Mouse (Mus musculus) right cerebral cortex, postnatal 4 days (tissue): ENCODE measurements at regions not wholly inside any gene's neighbourhood (a gene's known extent, or its start where the extent isn't known, plus 50 kb on each side); places are given as distances from the start of the nearest gene placed in this dataset.
A peak's percentile ranks its signal among the peaks of the same experiment; 100 is the strongest.
"Not testable (repeated sequence)": the region's sequence is repeated elsewhere in the genome, so short reads cannot be mapped to it uniquely, and the experiment has no call there.

ENCODE experiments used
- DNase-seq: peaks from one replicate; pipeline ENCODE4 v3.0.0-alpha.2; 2022

- peak; percentile 72 for DNase-seq
Measured at GRCm38 (mm10) chr5:75410240-75411186, 164.2 kb upstream of the Kit start.

- not testable (repeated sequence) for DNase-seq
Measured at GRCm38 (mm10) chr5:75419282-75419681, 155.4 kb upstream of the Kit start.

- DNase-seq: no peak
Measured at GRCm38 (mm10) chr5:75432885-75433284, 141.8 kb upstream of the Kit start.

GRCm38 (mm10) chr5:75437924-75438323 is 136.8 kb upstream of the Kit start:
- DNase-seq: no peak

GRCm38 (mm10) chr5:75444024-75444604 is 130.6 kb upstream of the Kit start:
- DNase-seq: no peak

GRCm38 (mm10) chr5:75446386-75446785 is 128.3 kb upstream of the Kit start:
- DNase-seq: no peak

- DNase-seq: peak; percentile 36
Measured at GRCm38 (mm10) chr5:75449913-75450525, 124.7 kb upstream of the Kit start.

GRCm38 (mm10) chr5:75450564-75450963 is 124.2 kb upstream of the Kit start:
- DNase-seq: no peak

GRCm38 (mm10) chr5:75451081-75451480 is 123.6 kb upstream of the Kit start:
- DNase-seq: no peak

- DNase-seq: peak; percentile 14
Measured at GRCm38 (mm10) chr5:75451693-75452092, 123.0 kb upstream of the Kit start.

- peak; percentile 11 for DNase-seq
Measured at GRCm38 (mm10) chr5:75453757-75454390, 120.8 kb upstream of the Kit start.

GRCm38 (mm10) chr5:75454961-75455541 is 119.7 kb upstream of the Kit start:
- DNase-seq: no peak

GRCm38 (mm10) chr5:75457403-75457802 is 117.3 kb upstream of the Kit start:
- no peak for DNase-seq

- no peak for DNase-seq
Measured at GRCm38 (mm10) chr5:75458317-75458716, 116.4 kb upstream of the Kit start.

GRCm38 (mm10) chr5:75459758-75460354 is 114.9 kb upstream of the Kit start:
- DNase-seq: no peak

GRCm38 (mm10) chr5:75460414-75461025 is 114.2 kb upstream of the Kit start:
- DNase-seq: no peak

- DNase-seq: no peak
Measured at GRCm38 (mm10) chr5:75461368-75461767, 113.3 kb upstream of the Kit start.

- no peak for DNase-seq
Measured at GRCm38 (mm10) chr5:75463591-75463990, 111.1 kb upstream of the Kit start.

GRCm38 (mm10) chr5:75465701-75466100 is 109.0 kb upstream of the Kit start:
- no peak for DNase-seq

- no peak for DNase-seq
Measured at GRCm38 (mm10) chr5:75466941-75467340, 107.8 kb upstream of the Kit start.

GRCm38 (mm10) chr5:75467916-75468315 is 106.8 kb upstream of the Kit start:
- no peak for DNase-seq

- no peak for DNase-seq
Measured at GRCm38 (mm10) chr5:75471010-75471409, 103.7 kb upstream of the Kit start.
